Mouse (Mus musculus) mouse trophoblast stem cell (cell line): ENCODE measurements around the gene Baiap2.

Experiments used
- in situ Hi-C, 2 experiments: fragments of 300-500 bp; cut with MseI, MboI; formaldehyde crosslinking; loops; 2 replicates in 1 of 2; 3 replicates in 1 of 2; pipeline ENCODE4 v1.15.1; 2025

The Baiap2 gene

GRCm38 (mm10) chr11:120040440-120040839 lies 97.9 kb downstream of the Baiap2 start:
- in situ Hi-C loops: no loop called here

- in situ Hi-C loops: no loop called here
Measured at GRCm38 (mm10) chr11:120041191-120042123, 98.9 kb downstream of the Baiap2 start.

GRCm38 (mm10) chr11:120042141-120042838 lies 99.7 kb downstream of the Baiap2 start:
- in situ Hi-C loops: no loop called here

- in situ Hi-C loops: no loop called here
Measured at GRCm38 (mm10) chr11:120045341-120045740, 102.8 kb downstream of the Baiap2 start.

GRCm38 (mm10) chr11:120045839-120046552 lies 103.4 kb downstream of the Baiap2 start:
- in situ Hi-C loops: no loop called here

GRCm38 (mm10) chr11:120046553-120047191 lies 104.1 kb downstream of the Baiap2 start, which contains the start of gene Aatk:
TSS of gene Aatk (minus strand) at chr11:120047167.
- in situ Hi-C loops: no loop called here

GRCm38 (mm10) chr11:120047531-120048251 lies 105.1 kb downstream of the Baiap2 start:
- in situ Hi-C loops: no loop called here

GRCm38 (mm10) chr11:120048252-120048556 lies 105.6 kb downstream of the Baiap2 start:
- in situ Hi-C loops: no loop called here

- in situ Hi-C loops: no loop called here
Measured at GRCm38 (mm10) chr11:120049067-120049466, 106.5 kb downstream of the Baiap2 start.

- in situ Hi-C loops: no loop called here
Measured at GRCm38 (mm10) chr11:120051124-120051811, 108.7 kb downstream of the Baiap2 start.

- in situ Hi-C loops: no loop called here
Measured at GRCm38 (mm10) chr11:120052274-120052673, 109.7 kb downstream of the Baiap2 start.

- in situ Hi-C loops: no loop called here
Measured at GRCm38 (mm10) chr11:120053846-120054245, 111.3 kb downstream of the Baiap2 start.

- in situ Hi-C loops: no loop called here
Measured at GRCm38 (mm10) chr11:120055953-120056732, 113.6 kb downstream of the Baiap2 start.
